In the genomic region with DNA sequence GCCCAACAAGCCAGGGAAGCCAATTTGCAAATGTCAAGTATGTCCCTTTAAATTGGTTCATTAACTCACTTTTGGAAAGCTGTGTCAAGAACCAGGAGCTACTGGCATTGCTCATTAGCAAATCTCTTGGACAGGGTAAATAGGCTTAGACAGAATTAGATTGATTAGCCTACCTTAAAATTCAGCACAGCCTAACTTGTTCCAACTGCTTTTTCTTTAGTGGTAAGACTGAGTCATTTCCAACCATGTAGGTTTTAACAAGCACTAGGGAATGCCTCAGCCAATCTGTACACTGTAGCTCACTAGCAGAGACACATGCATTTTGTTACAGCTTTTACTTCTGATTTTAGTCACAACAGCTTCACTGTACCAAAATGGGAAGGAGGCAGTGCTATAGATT, we compare ENCODE assay signal across 20 mouse cellular contexts.
A peak's percentile ranks its signal among the peaks of the same experiment; 100 is the strongest.
DNase-seq lines count a peak whose midpoint lies in the region; ATAC-seq and TF ChIP-seq lines count a peak whose summit lies in the region.
"Had no signal": no experiment of that assay in that cellular context is flagged by ENCODE, and none has a peak within 500 bp of the region (broad histone marks: within the 10 kb centered on the region; RNA-seq: fewer than 3 reads in every experiment).

No protein-coding gene starts in this region.

- no peaks in the 10 kb centered on the region for H3K4me1 ChIP-seq in forebrain, embryonic 12.5 days
- no peaks in the 10 kb centered on the region for H3K4me1 ChIP-seq in forebrain, postnatal 0 days (ENCODE audit: insufficient read depth)
- no peaks in the 10 kb centered on the region for H3K4me1 ChIP-seq in midbrain, embryonic 12.5 days
- H3K4me1 ChIP-seq in midbrain, embryonic 15.5 days, result no peaks in the 10 kb centered on the region
- no peaks in the 10 kb centered on the region for H3K4me1 ChIP-seq in forebrain, embryonic 13.5 days
- no peaks in the 10 kb centered on the region for H3K4me1 ChIP-seq in limb, embryonic 10.5 days
- H3K4me1 ChIP-seq: embryonic facial prominence, embryonic 12.5 days; heart, embryonic 15.5 days; hindbrain, embryonic 13.5 days had no signal

- DNase-seq in forebrain, postnatal 0 days, result no peak
- no peak for DNase-seq in urinary bladder, postnatal 4 days (ENCODE audit: low spot score in 2 of 2)
- no peak for DNase-seq in limb, embryonic 10.5 days (ENCODE audit: low spot score)
- DNase-seq: adrenal gland, postnatal 14 days; cerebellum, adult 9-10 months; cerebellum, postnatal 25 days; gastrocnemius, postnatal 14 days; heart, adult 2 months; heart, postnatal 14 days had no signal

- TF ChIP-seq CTCF in forebrain, postnatal 0 days (IDR thresholded peaks at IDR 0.05; ENCODE audit: low read depth), result no peak

- H3K4me3 ChIP-seq in forebrain, embryonic 12.5 days (replicated peaks), result no peak overlapping the region
- no peak overlapping the region for H3K4me3 ChIP-seq in forebrain, postnatal 0 days (ENCODE audit: low read depth, low read length)
- H3K4me3 ChIP-seq in midbrain, embryonic 12.5 days, result no peak overlapping the region
- H3K4me3 ChIP-seq in midbrain, embryonic 15.5 days, result no peak overlapping the region
- H3K4me3 ChIP-seq in forebrain, embryonic 13.5 days, result no peak overlapping the region
- H3K4me3 ChIP-seq in limb, embryonic 10.5 days, result no peak overlapping the region
- H3K4me3 ChIP-seq: embryonic facial prominence, embryonic 12.5 days; heart, adult 2 months; heart, embryonic 15.5 days; hindbrain, embryonic 13.5 days had no signal

- no peaks in the 10 kb centered on the region for H3K9me3 ChIP-seq in forebrain, embryonic 12.5 days
- no peaks in the 10 kb centered on the region for H3K9me3 ChIP-seq in forebrain, postnatal 0 days (ENCODE audit: low read length)
- H3K9me3 ChIP-seq in midbrain, embryonic 12.5 days, result no peaks in the 10 kb centered on the region
- H3K9me3 ChIP-seq in midbrain, embryonic 15.5 days, result no peaks in the 10 kb centered on the region
- H3K9me3 ChIP-seq in forebrain, embryonic 13.5 days (replicated peaks), result no peaks in the 10 kb centered on the region
- no peaks in the 10 kb centered on the region for H3K9me3 ChIP-seq in limb, embryonic 10.5 days (replicated peaks)
- H3K9me3 ChIP-seq: embryonic facial prominence, embryonic 12.5 days; heart, embryonic 15.5 days; hindbrain, embryonic 13.5 days had no signal

- H3K36me3 ChIP-seq in forebrain, embryonic 12.5 days (replicated peaks), result no peaks in the 10 kb centered on the region
- H3K36me3 ChIP-seq in forebrain, postnatal 0 days (ENCODE audit: insufficient read depth), result no peaks in the 10 kb centered on the region
- no peaks in the 10 kb centered on the region for H3K36me3 ChIP-seq in midbrain, embryonic 12.5 days
- H3K36me3 ChIP-seq in midbrain, embryonic 15.5 days (replicated peaks), result no peaks in the 10 kb centered on the region
- no peaks in the 10 kb centered on the region for H3K36me3 ChIP-seq in forebrain, embryonic 13.5 days (ENCODE audit: poor library complexity, severe bottlenecking)
- no peaks in the 10 kb centered on the region for H3K36me3 ChIP-seq in limb, embryonic 10.5 days
- H3K36me3 ChIP-seq: embryonic facial prominence, embryonic 12.5 days; heart, embryonic 15.5 days; hindbrain, embryonic 13.5 days had no signal

- no peak overlapping the region for H3K9ac ChIP-seq in forebrain, embryonic 12.5 days
- no peak overlapping the region for H3K9ac ChIP-seq in forebrain, postnatal 0 days
- H3K9ac ChIP-seq in midbrain, embryonic 12.5 days (replicated peaks), result no peak overlapping the region
- no peak overlapping the region for H3K9ac ChIP-seq in midbrain, embryonic 15.5 days
- no peak overlapping the region for H3K9ac ChIP-seq in forebrain, embryonic 13.5 days
- H3K9ac ChIP-seq: embryonic facial prominence, embryonic 12.5 days; heart, embryonic 15.5 days; hindbrain, embryonic 13.5 days had no signal

- H3K4me2 ChIP-seq in forebrain, embryonic 12.5 days, result no peak overlapping the region
- no peak overlapping the region for H3K4me2 ChIP-seq in forebrain, postnatal 0 days (ENCODE audit: low read depth)
- no peak overlapping the region for H3K4me2 ChIP-seq in midbrain, embryonic 12.5 days (replicated peaks)
- no peak overlapping the region for H3K4me2 ChIP-seq in midbrain, embryonic 15.5 days
- H3K4me2 ChIP-seq in forebrain, embryonic 13.5 days, result no peak overlapping the region
- H3K4me2 ChIP-seq: embryonic facial prominence, embryonic 12.5 days; heart, embryonic 11.5 days; heart, embryonic 15.5 days; hindbrain, embryonic 13.5 days had no signal

- H3K27me3 ChIP-seq in forebrain, embryonic 12.5 days, result no peaks in the 10 kb centered on the region
- H3K27me3 ChIP-seq in forebrain, postnatal 0 days (ENCODE audit: insufficient read depth, low read length), result no peaks in the 10 kb centered on the region
- H3K27me3 ChIP-seq in midbrain, embryonic 12.5 days, result no peaks in the 10 kb centered on the region
- H3K27me3 ChIP-seq in midbrain, embryonic 15.5 days (replicated peaks), result no peaks in the 10 kb centered on the region
- H3K27me3 ChIP-seq in forebrain, embryonic 13.5 days, result no peaks in the 10 kb centered on the region
- H3K27me3 ChIP-seq in limb, embryonic 10.5 days (ENCODE audit: low read depth, poor library complexity, severe bottlenecking), result no peaks in the 10 kb centered on the region
- H3K27me3 ChIP-seq: embryonic facial prominence, embryonic 12.5 days; heart, embryonic 15.5 days; hindbrain, embryonic 13.5 days; Patski had no signal

- peak; percentile 89; the same call in 1 of the 2 replicates for ATAC-seq in forebrain, embryonic 12.5 days (ENCODE audit: low FRiP score)
- no peak for ATAC-seq in forebrain, postnatal 0 days
- peak; percentile 47; the same call in 1 of the 2 replicates for ATAC-seq in midbrain, embryonic 12.5 days (ENCODE audit: low FRiP score, low read depth)
- no peak; the same call in 1 of the 2 replicates for ATAC-seq in midbrain, embryonic 15.5 days (replicated peaks)
- ATAC-seq in forebrain, embryonic 13.5 days, result peak; percentile 96
- ATAC-seq: activated CD4-positive, CD25-positive, alpha-beta regulatory T cell, adult 4 months; hindbrain, postnatal 0 days; Patski had no signal

- H3K27ac ChIP-seq in forebrain, embryonic 12.5 days, result no peak overlapping the region
- H3K27ac ChIP-seq in forebrain, postnatal 0 days (ENCODE audit: low read depth, low read length), result no peak overlapping the region
- no peak overlapping the region for H3K27ac ChIP-seq in midbrain, embryonic 12.5 days (replicated peaks)
- H3K27ac ChIP-seq in midbrain, embryonic 15.5 days, result no peak overlapping the region
- H3K27ac ChIP-seq in forebrain, embryonic 13.5 days, result no peak overlapping the region
- H3K27ac ChIP-seq in limb, embryonic 10.5 days, result no peak overlapping the region
- H3K27ac ChIP-seq: embryonic facial prominence, embryonic 12.5 days; heart, adult 2 months; heart, embryonic 15.5 days; hindbrain, embryonic 13.5 days; hindbrain, postnatal 0 days had no signal

Comparison
In these comparisons a context has a peak if more than half of its experiments do, and no peak if none do; other contexts are left out.
1. ATAC-seq: peak in forebrain, embryonic 12.5 days (single experiment), midbrain, embryonic 12.5 days (single experiment) and forebrain, embryonic 13.5 days (single experiment); none in forebrain, postnatal 0 days (single experiment) and midbrain, embryonic 15.5 days (single experiment).